Mouse (Mus musculus) C2C12 (cell line): ENCODE results near the gene Galnt7. TPM values are rescaled to one million over a fixed set of nuclear protein-coding genes. Genes with fewer than 3 reads are reported as not detected.
A peak's percentile ranks its signal among the peaks of the same experiment; 100 is the strongest.

Experiments
- H3K27me3 ChIP-seq: one replicate; pipeline ENCODE4 v1.6.1; 2011; ENCODE audit not compliant: control insufficient read depth, insufficient read depth, insufficient read length
- H3K36me3 ChIP-seq: one replicate; pipeline ENCODE4 v1.6.1; 2011; ENCODE audit not compliant: control insufficient read depth, insufficient read depth
- H3K4me3 ChIP-seq: one replicate; pipeline ENCODE4 v1.5.1; 2011; ENCODE audit warnings: mild to moderate bottlenecking, control low read depth; ENCODE audit not compliant: poor library complexity, insufficient read depth, severe bottlenecking
- H3K79me2 ChIP-seq: one replicate; pipeline ENCODE4 v1.6.1; 2011; ENCODE audit not compliant: control insufficient read depth, insufficient read depth
- H3K79me3 ChIP-seq: one replicate; pipeline ENCODE4 v1.6.1; 2011; ENCODE audit warnings: low read depth, control low read depth
- H3ac ChIP-seq: one replicate; pipeline ENCODE3; 2011; ENCODE audit warnings: low read depth; ENCODE audit not compliant: control insufficient read depth, insufficient read length
- CEBPB ChIP-seq: IDR thresholded peaks from one replicate; pipeline ENCODE4 v1.6.1; 2011; ENCODE audit warnings: low read depth, mild to moderate bottlenecking, control low read depth, moderate library complexity
- CTCF ChIP-seq: IDR thresholded peaks from one replicate; pipeline ENCODE4 v1.5.1; 2011; ENCODE audit not compliant: control insufficient read depth, insufficient read depth, insufficient read length
- FOSL1 ChIP-seq: IDR thresholded peaks from one replicate; pipeline ENCODE4 v1.8.0; 2011; ENCODE audit warnings: mild to moderate bottlenecking, low read length; ENCODE audit not compliant: poor library complexity, insufficient read depth, severe bottlenecking
- MAX ChIP-seq: IDR thresholded peaks from one replicate; pipeline ENCODE4 v1.6.1; 2011; ENCODE audit warnings: mild to moderate bottlenecking, control low read depth
- MYOD1 ChIP-seq: IDR thresholded peaks from one replicate; pipeline ENCODE4 v1.6.1; 2011; ENCODE audit warnings: low read depth; ENCODE audit not compliant: control insufficient read depth, insufficient read length
- MYOG ChIP-seq: IDR thresholded peaks from one replicate; pipeline ENCODE4 v1.6.1; 2011; ENCODE audit not compliant: control insufficient read depth, insufficient read length; ENCODE audit errors: extremely low read depth
- USF1 ChIP-seq: IDR thresholded peaks from one replicate; pipeline ENCODE4 v1.6.1; 2011; ENCODE audit warnings: low read depth, mild to moderate bottlenecking, control low read depth, moderate library complexity
- polyA plus RNA-seq: library from polyadenylated mRNA; unstranded; fragments of >200 nt; fragmentation: generic; extraction: Trizol; gene quantifications from one replicate; pipeline ENCODE4 v1.2.1, GENCODE M21; 2012; ENCODE audit warnings: missing spikeins

Gene Galnt7
- polyA plus RNA-seq, 1 experiment: 5.9 TPM

GRCm38 (mm10) chr8:57538601-57539000 lies 114.2 kb downstream of the Galnt7 start:
- Histone ChIP-seq H3ac (no peak overlapping the region), H3K27me3 (no peaks in the 10 kb centered on the region), H3K79me3 (no peaks in the 10 kb centered on the region), H3K36me3 (peaks cover 22% of the 10 kb centered on the region), H3K79me2 (no peaks in the 10 kb centered on the region), H3K4me3 (no peak overlapping the region)
- no peak for TF ChIP-seq CTCF
- TF ChIP-seq MYOD1: no peak
- no peak for TF ChIP-seq MAX
- TF ChIP-seq CEBPB: no peak
- TF ChIP-seq MYOG: no peak
- TF ChIP-seq USF1: no peak
- TF ChIP-seq FOSL1: no peak

DNA sequence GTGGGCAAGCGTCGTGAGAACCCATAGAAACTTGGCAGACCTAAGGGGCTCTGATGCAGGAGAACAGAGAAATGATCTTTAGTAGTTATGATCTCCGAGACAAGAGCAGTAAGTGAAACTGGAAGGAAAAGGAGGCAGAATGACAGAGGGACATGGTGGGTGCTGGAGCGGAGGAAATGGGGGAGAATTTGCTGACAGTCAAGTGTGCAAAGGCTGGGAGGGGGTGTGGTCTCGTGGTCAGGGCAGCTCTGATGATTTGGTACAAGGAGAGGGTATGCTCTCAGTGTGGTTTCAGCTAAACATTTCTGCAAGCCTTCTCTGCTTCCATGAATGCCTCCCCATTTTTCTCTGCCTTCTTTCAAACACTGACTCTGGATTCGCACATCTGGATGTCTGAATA lies 116.7 kb downstream of the Galnt7 start:
- H3K36me3 ChIP-seq: peaks cover 22% of the 10 kb centered on the region

DNA sequence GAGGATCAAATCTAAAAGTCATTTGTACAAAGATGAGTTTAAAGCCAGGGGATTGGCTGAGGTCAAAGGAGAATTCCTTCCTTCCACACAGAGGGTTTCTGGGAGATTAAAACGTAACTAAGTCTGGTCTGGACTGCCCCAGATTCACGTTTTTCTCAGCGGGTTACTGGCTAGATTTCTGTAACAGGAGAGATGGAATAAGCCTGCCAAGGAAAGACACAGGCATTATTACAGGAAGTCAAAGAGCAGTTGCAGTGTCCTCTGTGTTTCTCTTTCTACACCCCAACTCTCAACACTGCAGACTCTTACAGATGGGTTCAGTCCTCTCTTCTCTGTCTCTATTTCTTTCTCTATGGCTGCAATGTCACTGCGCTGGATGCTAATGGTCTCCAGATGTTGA lies 118.3 kb downstream of the Galnt7 start:
- no peaks in the 10 kb centered on the region for H3K27me3 ChIP-seq
- no peak overlapping the region for H3K4me3 ChIP-seq
- H3K79me3 ChIP-seq: no peaks in the 10 kb centered on the region
- no peak overlapping the region for H3ac ChIP-seq
- H3K36me3 ChIP-seq: peaks cover 22% of the 10 kb centered on the region
- TF ChIP-seq MYOG: no peak
- TF ChIP-seq MAX: no peak
- no peak for TF ChIP-seq CTCF
- H3K79me2 ChIP-seq: no peaks in the 10 kb centered on the region

More for the DNA sequence above, 116.7 kb downstream of the Galnt7 start:
- H3K4me3 ChIP-seq: no peak overlapping the region
- no peaks in the 10 kb centered on the region for H3K27me3 ChIP-seq
- no peak overlapping the region for H3ac ChIP-seq
- TF ChIP-seq FOSL1: no peak
- no peak for TF ChIP-seq USF1
- no peak for TF ChIP-seq MYOG
- no peak for TF ChIP-seq CTCF
- TF ChIP-seq MAX: no peak
- TF ChIP-seq MYOD1: no peak
- TF ChIP-seq CEBPB: no peak
- H3K79me3 ChIP-seq: no peaks in the 10 kb centered on the region
- H3K79me2 ChIP-seq: no peaks in the 10 kb centered on the region

- H3ac ChIP-seq: no peak overlapping the region
- H3K36me3 ChIP-seq: peaks cover 22% of the 10 kb centered on the region
- no peak for TF ChIP-seq MAX
- no peak for TF ChIP-seq FOSL1
- TF ChIP-seq MYOD1: no peak
- TF ChIP-seq CTCF: no peak
- TF ChIP-seq MYOG: no peak
- no peak for TF ChIP-seq USF1
- TF ChIP-seq CEBPB: no peak
- no peaks in the 10 kb centered on the region for H3K79me3 ChIP-seq
- H3K79me2 ChIP-seq: no peaks in the 10 kb centered on the region
- no peak overlapping the region for H3K4me3 ChIP-seq
- no peaks in the 10 kb centered on the region for H3K27me3 ChIP-seq
These were observed 119.7 kb downstream of the Galnt7 start for GRCm38 (mm10) chr8:57533106-57533505.

- Histone ChIP-seq H3K79me2 (no peaks in the 10 kb centered on the region), H3K36me3 (peaks cover 16% of the 10 kb centered on the region), H3ac (no peak overlapping the region), H3K27me3 (no peaks in the 10 kb centered on the region), H3K79me3 (no peaks in the 10 kb centered on the region), H3K4me3 (no peak overlapping the region)
- no peak for TF ChIP-seq CTCF
- TF ChIP-seq MYOD1: no peak
- no peak for TF ChIP-seq CEBPB
- no peak for TF ChIP-seq USF1
- TF ChIP-seq FOSL1: no peak
- no peak for TF ChIP-seq MYOG
- no peak for TF ChIP-seq MAX
These were observed 120.6 kb downstream of the Galnt7 start for GRCm38 (mm10) chr8:57532223-57532622.

GRCm38 (mm10) chr8:57530666-57531349 lies 122.0 kb downstream of the Galnt7 start:
- H3K4me3 ChIP-seq: no peak overlapping the region
- no peaks in the 10 kb centered on the region for H3K79me3 ChIP-seq
- peak; percentile 32 for TF ChIP-seq CTCF
- no peak for TF ChIP-seq MYOD1
- H3ac ChIP-seq: no peak overlapping the region
- peaks cover 9% of the 10 kb centered on the region for H3K36me3 ChIP-seq
- no peaks in the 10 kb centered on the region for H3K79me2 ChIP-seq
- no peaks in the 10 kb centered on the region for H3K27me3 ChIP-seq
